Mouse (Mus musculus): ENCODE results near the gene Efemp1. TPM values are rescaled to one million over a fixed set of nuclear protein-coding genes. Genes with fewer than 3 reads are reported as not detected.

Efemp1 gene
- polyA plus RNA-seq, 1 experiment from 2014 or later = 64.5 TPM

DNA sequence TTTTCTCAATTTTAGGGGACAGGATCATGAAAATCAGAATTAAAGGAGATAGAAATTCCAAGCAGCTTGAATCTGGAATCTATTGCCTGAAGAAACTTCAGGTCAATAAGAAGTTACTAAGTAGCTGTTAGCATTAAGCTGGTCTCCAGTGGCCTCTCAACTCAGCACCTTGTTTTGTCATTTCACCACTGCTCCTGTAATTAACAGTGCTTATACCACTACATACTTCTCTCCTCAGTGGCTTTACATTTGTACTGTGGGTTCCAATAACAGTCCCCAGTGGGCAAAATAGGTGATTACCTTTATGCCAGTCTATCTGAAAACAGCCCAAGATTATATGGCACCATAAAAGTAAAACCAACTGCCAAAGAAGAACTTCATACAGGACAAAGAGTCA is 102.3 kb downstream of the Efemp1 start:
- H3K36me3 ChIP-seq (ENCODE audit: control insufficient read depth, insufficient read depth, low read length) = no peaks in the 10 kb centered on the region
- ATAC-seq (ENCODE audit: low read depth) = no peak; the same call in 1 of the 2 replicates

DNA sequence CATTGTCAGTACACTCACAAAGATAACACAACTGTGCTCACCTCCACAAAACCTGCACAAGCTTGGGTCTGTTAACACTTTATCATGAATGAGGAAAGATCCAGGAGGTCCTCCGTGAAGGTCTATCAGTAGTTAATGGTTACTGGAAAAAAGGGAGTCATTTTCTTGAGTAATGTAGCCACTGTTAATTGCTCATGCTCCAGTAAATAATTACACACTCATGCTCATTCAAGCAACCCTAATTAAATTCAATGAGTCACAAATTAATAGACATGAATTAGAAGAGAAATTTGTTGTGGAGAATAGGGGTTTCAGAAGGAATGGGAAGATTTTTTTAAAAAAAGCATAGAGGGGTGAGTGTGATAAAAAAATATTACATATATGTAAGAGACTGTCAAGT is 108.4 kb downstream of the Efemp1 start:
- Histone ChIP-seq H3K4me2 (ENCODE audit: low read depth, low read length) (no peak overlapping the region), H3K27ac (replicated peaks; ENCODE audit: low read depth, low read length) (no peak overlapping the region), H3K9me3 (ENCODE audit: control insufficient read depth, low read length) (0 out of 2 replicates have a peak, but pooled peaks cover 4% of the 10 kb centered on the region), H3K9ac (ENCODE audit: low read depth, low read length) (no peak overlapping the region), H3K4me3 (ENCODE audit: low read depth, low read length) (no peak overlapping the region), H3K36me3 (ENCODE audit: control insufficient read depth, insufficient read depth, low read length) (no peaks in the 10 kb centered on the region), H3K27me3 (replicated peaks; ENCODE audit: control insufficient read depth, insufficient read depth, low read length) (no peaks in the 10 kb centered on the region), H3K4me1 (ENCODE audit: control insufficient read depth, insufficient read depth, low read length) (no peaks in the 10 kb centered on the region)
- no peak for ATAC-seq (ENCODE audit: low read depth)
- WGBS = 81% methylated on average over 1 of the region's 1 CpGs
- no peak for DNase-seq (ENCODE audit: low spot score)

More for the DNA sequence above, 102.3 kb downstream of the Efemp1 start:
- Histone ChIP-seq H3K4me1 (ENCODE audit: control insufficient read depth, insufficient read depth, low read length) (peaks cover 8% of the 10 kb centered on the region; the same call in 1 of the 2 replicates), H3K27me3 (replicated peaks; ENCODE audit: control insufficient read depth, insufficient read depth, low read length) (no peaks in the 10 kb centered on the region), H3K4me3 (ENCODE audit: low read depth, low read length) (no peak overlapping the region), H3K9me3 (ENCODE audit: control insufficient read depth, low read length) (no peaks in the 10 kb centered on the region), H3K27ac (replicated peaks; ENCODE audit: low read depth, low read length) (no peak overlapping the region), H3K4me2 (ENCODE audit: low read depth, low read length) (no peak overlapping the region), H3K9ac (ENCODE audit: low read depth, low read length) (no peak overlapping the region)
- no peak for DNase-seq (ENCODE audit: low spot score)

Measured in embryonic facial prominence, embryonic 14.5 days (tissue).